Mouse (Mus musculus) neural tube, embryonic 12.5 days (tissue): ENCODE data around the gene Gm10271. TPM values are rescaled to one million over a fixed set of nuclear protein-coding genes. Genes with fewer than 3 reads are reported as not detected.

Experiments used
- ATAC-seq: fragments of 200-750 bp; cut with Nextera tagmentation; 2 replicates; pipeline ENCODE4 v1.8.0; 2017; ENCODE audit warnings: low read depth, mild to moderate bottlenecking, moderate TSS enrichment, moderate library complexity; ENCODE audit not compliant: low FRiP score
- H3K27ac ChIP-seq: fragments of 300-500 bp; sonication (generic); 2 replicates; pipeline ENCODE4 v1.5.1; 2016
- H3K27me3 ChIP-seq: fragments of 300-500 bp; sonication (generic); replicated peaks from 2 replicates; pipeline ENCODE4 v1.6.1; 2016; ENCODE audit warnings: mild to moderate bottlenecking
- H3K36me3 ChIP-seq: fragments of 300-500 bp; sonication (generic); 2 replicates; pipeline ENCODE4 v1.6.1; 2016; ENCODE audit warnings: mild to moderate bottlenecking
- H3K4me1 ChIP-seq: fragments of 300-500 bp; sonication (generic); 2 replicates; pipeline ENCODE4 v1.6.1; 2016
- H3K4me2 ChIP-seq: fragments of 300-500 bp; sonication (generic); replicated peaks from 2 replicates; pipeline ENCODE4 v1.6.1; 2016; ENCODE audit warnings: mild to moderate bottlenecking
- H3K4me3 ChIP-seq: fragments of 300-500 bp; sonication (generic); 2 replicates; pipeline ENCODE4 v1.5.1; 2016
- H3K9ac ChIP-seq: fragments of 300-500 bp; sonication (generic); 2 replicates; pipeline ENCODE4 v1.6.1; 2016; ENCODE audit warnings: mild to moderate bottlenecking
- H3K9me3 ChIP-seq: fragments of 300-500 bp; sonication (generic); 2 replicates; pipeline ENCODE4 v1.6.1; 2016; ENCODE audit warnings: mild to moderate bottlenecking
- WGBS: fragments of 180-500 bp; shearing (Covaris S2); methylation state at CpG from one replicate; pipeline ENCODE4 v1.1.7; 2016; 5-methylcytosine and 5-hydroxymethylcytosine counted together
- polyA plus RNA-seq: library from polyadenylated mRNA; unstranded; fragments of >200 nt; fragmentation: Nextera tagmentation; extraction: Ambion mirVana; gene quantifications from 2 replicates; pipeline ENCODE4 v1.2.1, GENCODE M21; 2016

Gm10271 gene
- polyA plus RNA-seq, 1 experiment from 2014 or later, result not detected

DNA sequence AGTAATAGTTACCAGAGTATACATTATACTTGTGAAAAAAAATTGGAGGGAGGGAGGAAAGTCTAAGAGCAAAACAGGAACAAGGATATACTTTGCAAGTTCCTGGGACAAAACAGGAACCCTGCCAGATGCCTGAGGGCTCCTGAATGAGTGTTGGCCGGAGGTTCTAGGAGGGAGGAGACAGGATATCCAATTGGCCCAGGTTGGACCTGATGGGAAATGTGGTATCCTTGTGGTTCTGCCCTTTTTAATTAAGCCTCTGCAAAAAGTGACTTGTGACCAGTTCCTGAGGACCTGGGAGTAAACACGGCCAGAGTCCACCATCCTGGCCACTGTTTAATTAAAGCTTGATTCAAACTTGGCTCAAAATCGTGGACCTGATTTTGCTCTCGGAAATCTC lies 3.7 kb downstream of the Gm10271 start:
- ATAC-seq, result no peak
- Histone ChIP-seq H3K27ac (no peak overlapping the region), H3K36me3 (no peaks in the 10 kb centered on the region), H3K9me3 (no peaks in the 10 kb centered on the region), H3K9ac (no peak overlapping the region), H3K4me2 (no peak overlapping the region), H3K4me1 (no peaks in the 10 kb centered on the region), H3K4me3 (no peak overlapping the region), H3K27me3 (no peaks in the 10 kb centered on the region)
- 89% methylated on average over 4 of the region's 4 CpGs for WGBS

DNA sequence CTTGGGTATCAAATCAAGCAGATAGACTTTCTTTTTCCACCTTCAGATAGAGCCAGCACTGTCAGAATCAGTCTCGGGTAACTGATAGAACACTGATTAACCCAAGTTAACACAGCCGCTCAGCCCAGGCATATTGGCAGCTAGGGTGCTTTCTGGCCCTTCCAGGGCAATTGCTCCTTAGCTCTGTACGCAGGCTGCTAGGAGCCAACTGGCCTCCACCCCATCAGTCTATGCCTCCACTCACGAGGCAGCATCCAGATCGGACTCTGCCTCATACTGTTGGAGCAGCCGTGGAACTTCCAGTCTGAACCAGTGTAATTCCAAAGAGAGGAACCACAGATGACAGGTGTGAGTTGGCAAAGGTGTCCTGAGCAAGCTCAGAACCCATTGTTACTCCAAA lies 6.3 kb downstream of the Gm10271 start:
- 82% methylated on average over 6 of the region's 6 CpGs for WGBS
- no peak overlapping the region for H3K9ac ChIP-seq
- ATAC-seq, result no peak
- H3K27ac ChIP-seq, result no peak overlapping the region
- no peak overlapping the region for H3K4me3 ChIP-seq
- no peaks in the 10 kb centered on the region for H3K4me1 ChIP-seq
- H3K4me2 ChIP-seq, result no peak overlapping the region
- H3K9me3 ChIP-seq, result no peaks in the 10 kb centered on the region
- no peaks in the 10 kb centered on the region for H3K36me3 ChIP-seq
- no peaks in the 10 kb centered on the region for H3K27me3 ChIP-seq

GRCm38 (mm10) chr10:116965297-116965696 lies 7.1 kb downstream of the Gm10271 start:
- WGBS, result 73% methylated on average over 5 of the region's 5 CpGs
- H3K4me2 ChIP-seq, result no peak overlapping the region
- no peaks in the 10 kb centered on the region for H3K27me3 ChIP-seq
- no peak overlapping the region for H3K27ac ChIP-seq
- no peak overlapping the region for H3K9ac ChIP-seq
- H3K36me3 ChIP-seq, result no peaks in the 10 kb centered on the region
- H3K4me3 ChIP-seq, result no peak overlapping the region
- H3K9me3 ChIP-seq, result no peaks in the 10 kb centered on the region
- H3K4me1 ChIP-seq, result no peaks in the 10 kb centered on the region
- ATAC-seq, result no peak

GRCm38 (mm10) chr10:116964571-116964970 lies 7.8 kb downstream of the Gm10271 start:
- H3K9ac ChIP-seq, result no peak overlapping the region
- no peaks in the 10 kb centered on the region for H3K36me3 ChIP-seq
- ATAC-seq, result no peak
- no peak overlapping the region for H3K4me2 ChIP-seq
- H3K9me3 ChIP-seq, result no peaks in the 10 kb centered on the region
- WGBS, result 90% methylated on average over 4 of the region's 4 CpGs
- H3K4me1 ChIP-seq, result no peaks in the 10 kb centered on the region
- H3K27me3 ChIP-seq, result no peaks in the 10 kb centered on the region
- H3K27ac ChIP-seq, result no peak overlapping the region
- H3K4me3 ChIP-seq, result no peak overlapping the region

DNA sequence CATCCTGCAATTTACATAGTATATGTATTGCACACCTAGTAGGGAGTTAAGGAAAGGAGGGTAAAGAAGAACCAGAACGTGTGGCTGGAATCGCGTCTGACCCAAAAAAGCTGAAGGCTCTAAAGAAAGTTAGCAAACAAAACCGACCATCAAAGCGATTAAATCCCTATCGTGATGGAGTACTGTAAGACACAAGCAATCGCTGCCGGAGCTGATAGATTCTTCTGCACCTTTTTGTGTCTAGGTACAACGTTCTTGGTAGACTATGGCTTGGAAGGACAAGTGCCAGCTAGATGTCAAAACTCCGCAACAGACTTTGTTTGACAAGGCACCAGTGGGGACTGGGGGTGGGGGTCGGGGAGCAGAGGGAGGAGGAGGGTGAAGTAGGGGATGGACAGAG lies 8.3 kb downstream of the Gm10271 start:
- H3K9me3 ChIP-seq, result no peaks in the 10 kb centered on the region
- ATAC-seq, result no peak
- 85% methylated on average over 11 of the region's 11 CpGs for WGBS
- H3K4me3 ChIP-seq, result no peak overlapping the region
- no peak overlapping the region for H3K27ac ChIP-seq
- no peaks in the 10 kb centered on the region for H3K27me3 ChIP-seq
- no peak overlapping the region for H3K9ac ChIP-seq
- H3K36me3 ChIP-seq, result no peaks in the 10 kb centered on the region
- H3K4me2 ChIP-seq, result no peak overlapping the region
- H3K4me1 ChIP-seq, result no peaks in the 10 kb centered on the region

DNA sequence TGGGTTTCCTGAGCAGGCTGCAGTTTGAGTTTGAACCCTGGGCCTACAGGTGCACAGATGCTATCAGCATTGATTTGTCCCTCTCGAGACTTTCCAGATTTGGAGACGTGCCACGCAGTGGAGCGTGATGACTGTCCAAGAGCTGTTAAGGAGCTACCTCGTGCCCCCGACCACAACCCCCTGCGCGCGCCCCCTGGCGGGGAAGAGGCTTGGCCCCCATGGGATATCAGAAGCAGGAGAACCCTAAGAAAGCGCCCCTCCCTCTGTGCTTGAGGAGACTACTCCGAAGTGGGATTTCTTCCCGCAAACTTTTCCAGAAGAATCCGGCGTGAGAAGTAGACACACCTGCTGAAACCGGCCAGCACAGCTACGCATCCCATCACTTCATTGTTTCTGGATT lies 9.6 kb downstream of the Gm10271 start:
- Histone ChIP-seq H3K9me3 (no peaks in the 10 kb centered on the region), H3K36me3 (no peaks in the 10 kb centered on the region), H3K4me3 (no peak overlapping the region), H3K9ac (no peak overlapping the region), H3K27me3 (no peaks in the 10 kb centered on the region), H3K4me2 (no peak overlapping the region), H3K27ac (no peak overlapping the region), H3K4me1 (no peaks in the 10 kb centered on the region)
- no peak for ATAC-seq
- 69% methylated on average over 17 of the region's 17 CpGs for WGBS

DNA sequence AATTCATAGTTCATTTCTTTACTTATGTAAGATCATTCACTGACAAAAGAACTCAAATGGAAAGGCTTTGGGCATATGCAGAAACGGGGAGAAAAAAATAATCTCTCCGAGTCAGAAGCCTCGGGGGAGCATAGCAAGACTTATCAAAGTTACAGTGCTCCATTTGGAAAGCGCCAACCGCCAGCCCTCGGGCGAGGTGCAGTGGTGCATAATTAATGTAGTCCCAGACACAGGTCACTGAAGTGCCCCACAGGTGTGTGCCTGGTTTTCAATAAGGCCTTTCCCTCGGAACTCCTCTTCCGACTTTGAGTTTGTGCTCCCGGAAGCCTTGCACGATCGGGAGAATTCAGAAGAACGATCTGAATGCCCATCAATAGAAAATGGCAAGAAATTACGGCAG lies 10.3 kb downstream of the Gm10271 start:
- Histone ChIP-seq H3K9ac (no peak overlapping the region), H3K27ac (no peak overlapping the region), H3K4me1 (no peaks in the 10 kb centered on the region), H3K9me3 (no peaks in the 10 kb centered on the region), H3K4me2 (no peak overlapping the region), H3K4me3 (no peak overlapping the region), H3K36me3 (no peaks in the 10 kb centered on the region), H3K27me3 (no peaks in the 10 kb centered on the region)
- no peak for ATAC-seq
- 87% methylated on average over 14 of the region's 14 CpGs for WGBS

- Histone ChIP-seq H3K4me3 (no peak overlapping the region), H3K4me1 (no peaks in the 10 kb centered on the region), H3K4me2 (no peak overlapping the region), H3K36me3 (no peaks in the 10 kb centered on the region), H3K9me3 (no peaks in the 10 kb centered on the region), H3K27ac (no peak overlapping the region), H3K27me3 (no peaks in the 10 kb centered on the region), H3K9ac (no peak overlapping the region)
- 70% methylated on average over 5 of the region's 5 CpGs for WGBS
- no peak for ATAC-seq
These were observed 14.4 kb downstream of the Gm10271 start for GRCm38 (mm10) chr10:116957867-116958551.

DNA sequence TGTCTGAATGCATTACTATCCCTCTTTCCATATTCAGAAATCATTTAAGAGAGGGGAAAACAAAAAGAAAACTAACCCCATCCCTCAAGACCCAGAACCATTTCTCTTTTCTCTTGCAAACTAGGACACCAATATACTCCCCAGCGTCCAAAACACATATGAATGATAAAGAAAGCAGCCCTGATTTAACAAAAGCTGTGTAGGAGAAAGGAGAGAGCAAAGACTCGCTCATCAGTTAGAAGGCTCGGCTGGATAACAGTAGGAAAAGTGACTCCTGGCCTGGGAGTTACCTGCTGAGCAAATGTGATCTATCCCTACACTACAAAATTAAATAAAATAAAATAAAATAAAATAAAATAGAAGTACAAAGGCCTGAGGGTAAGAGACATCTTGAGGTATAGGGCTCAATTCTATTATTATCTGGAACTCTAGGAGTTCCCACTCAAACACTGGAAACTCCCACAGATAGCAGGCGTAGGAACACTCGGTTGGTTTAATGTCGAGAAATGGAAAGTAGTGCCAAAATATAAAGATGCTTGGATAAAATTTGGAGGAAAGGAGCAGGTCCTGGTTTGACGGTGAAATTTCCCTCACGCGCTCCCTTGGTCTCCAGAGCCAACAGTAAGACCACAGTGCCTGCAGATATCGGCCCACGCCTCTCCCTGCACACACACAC lies 15.8 kb downstream of the Gm10271 start:
- no peaks in the 10 kb centered on the region for H3K36me3 ChIP-seq
- ATAC-seq, result no peak
- 91% methylated on average over 11 of the region's 11 CpGs for WGBS
- no peak overlapping the region for H3K4me2 ChIP-seq
- H3K4me3 ChIP-seq, result no peak overlapping the region
- no peak overlapping the region for H3K27ac ChIP-seq
- H3K27me3 ChIP-seq, result no peaks in the 10 kb centered on the region
- no peaks in the 10 kb centered on the region for H3K4me1 ChIP-seq
- H3K9me3 ChIP-seq, result no peaks in the 10 kb centered on the region
- no peak overlapping the region for H3K9ac ChIP-seq

GRCm38 (mm10) chr10:116955191-116955590 lies 17.2 kb downstream of the Gm10271 start:
- ATAC-seq, result no peak
- no peaks in the 10 kb centered on the region for H3K36me3 ChIP-seq
- no peaks in the 10 kb centered on the region for H3K4me1 ChIP-seq
- WGBS, result 96% methylated on average over 6 of the region's 6 CpGs
- H3K9me3 ChIP-seq, result no peaks in the 10 kb centered on the region
- no peak overlapping the region for H3K4me2 ChIP-seq
- H3K4me3 ChIP-seq, result no peak overlapping the region
- no peak overlapping the region for H3K9ac ChIP-seq
- no peaks in the 10 kb centered on the region for H3K27me3 ChIP-seq
- H3K27ac ChIP-seq, result no peak overlapping the region

DNA sequence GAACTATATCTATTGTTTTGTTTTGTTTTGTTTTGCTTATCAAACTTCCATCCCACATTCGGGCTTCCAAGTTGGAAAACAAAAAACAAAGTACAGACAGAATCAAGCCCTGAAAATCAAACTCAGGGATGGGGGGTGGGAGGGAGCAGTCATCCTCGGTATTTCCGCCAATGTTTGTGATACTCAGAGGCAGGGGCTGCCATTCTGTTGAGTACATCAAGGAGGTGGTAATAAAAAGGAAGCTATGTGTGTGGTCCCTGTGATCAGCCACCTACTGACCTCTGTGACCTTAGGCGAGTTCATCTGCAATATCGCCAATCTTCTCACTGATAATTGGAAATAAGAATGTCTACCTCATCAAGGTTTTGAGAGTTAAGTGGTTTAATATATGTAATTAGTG lies 21.5 kb downstream of the Gm10271 start:
- ATAC-seq, result 0 out of 2 replicates have a peak, but pooled peaks have one; percentile 2
- Histone ChIP-seq H3K4me1 (peaks cover 8% of the 10 kb centered on the region; the same call in 1 of the 2 replicates), H3K4me3 (peak overlapping the region; percentile 84), H3K27me3 (no peaks in the 10 kb centered on the region), H3K9ac (no peak overlapping the region), H3K9me3 (no peaks in the 10 kb centered on the region), H3K4me2 (peak overlapping the region; percentile 74), H3K27ac (no peak overlapping the region), H3K36me3 (no peaks in the 10 kb centered on the region)
- WGBS, result 13% methylated on average over 5 of the region's 5 CpGs

DNA sequence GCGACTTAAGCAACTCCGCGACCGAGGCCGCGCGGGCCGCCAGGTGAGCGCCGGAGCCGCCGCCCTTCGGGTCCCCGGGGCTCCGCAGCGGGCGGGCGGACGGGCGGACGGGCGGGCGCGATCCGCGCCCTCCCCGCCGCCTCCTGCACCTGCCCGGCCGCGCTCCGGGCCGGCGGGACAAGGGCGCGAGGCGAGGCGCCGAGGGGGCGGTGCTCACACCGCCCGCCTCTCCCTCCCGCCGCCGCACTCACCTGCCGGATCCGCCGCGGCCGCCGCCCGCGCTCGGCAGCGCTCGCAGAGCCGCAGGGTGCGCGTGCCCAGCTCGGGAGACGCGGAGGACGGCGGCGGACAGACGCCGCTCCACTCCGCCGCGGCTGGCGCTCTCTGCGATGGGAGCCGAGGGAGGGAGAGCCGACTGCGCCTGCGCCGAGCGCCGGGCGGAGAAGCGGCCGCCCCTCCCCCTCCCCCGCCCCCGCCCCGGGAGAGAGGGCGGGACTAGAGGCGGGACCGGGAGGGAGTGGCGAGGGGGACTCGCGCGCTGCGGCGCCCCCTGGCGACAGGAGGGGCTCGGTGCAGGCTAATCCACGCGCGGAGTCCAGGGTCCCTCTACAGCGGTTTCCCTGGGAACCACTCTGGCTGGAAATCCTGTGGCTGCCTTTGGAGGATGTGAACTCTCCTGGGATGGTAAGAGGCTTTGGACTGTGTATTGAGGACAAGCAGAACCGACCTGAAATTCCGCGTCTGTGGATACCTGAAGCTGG lies 22.2 kb downstream of the Gm10271 start, which contains the start of gene Rab3ip:
Gene Rab3ip (minus strand): TSS at position 761 of the 761 bp plus-strand sequence.
- Histone ChIP-seq H3K4me3 (peak within 1 kb of the TSS; percentile 84), H3K27ac (peak within 1 kb of the TSS; percentile 88), H3K4me2 (peak within 1 kb of the TSS; percentile 74), H3K9ac (peak within 1 kb of the TSS; percentile 90), H3K9me3 (no peaks in the 10 kb centered on the region), H3K27me3 (no peaks in the 10 kb centered on the region), H3K4me1 (peaks cover 8% of the 10 kb centered on the region; the same call in 1 of the 2 replicates), H3K36me3 (no peaks in the 10 kb centered on the region)
- peak; percentile 93 for ATAC-seq
- WGBS, result under 1% methylated on average over 85 of the region's 103 CpGs
